Mouse (Mus musculus): ENCODE measurements around the gene Got1.

Got1 gene

DNA sequence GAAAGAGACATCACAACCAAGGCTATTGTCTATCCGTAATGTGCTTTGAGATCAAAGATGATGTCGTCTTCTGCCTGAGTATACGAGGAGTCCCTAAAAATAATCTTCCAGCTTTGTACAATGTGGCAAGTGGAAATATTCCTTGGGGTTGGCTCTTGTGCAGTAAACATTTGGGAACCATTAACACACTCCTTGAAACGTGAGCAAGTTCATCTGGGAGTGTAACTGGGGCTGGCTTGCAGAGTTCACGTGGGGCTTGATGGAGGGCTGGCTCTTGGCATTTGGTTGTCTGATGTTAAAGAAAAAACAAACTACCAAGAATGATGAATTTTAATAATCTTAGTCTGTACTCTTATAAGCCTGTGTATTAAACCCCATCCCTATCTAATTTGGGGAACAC, 45.0 kb downstream of the Got1 start:
- DNase-seq (ENCODE audit: low spot score in 2 of 2) = no peak

DNA sequence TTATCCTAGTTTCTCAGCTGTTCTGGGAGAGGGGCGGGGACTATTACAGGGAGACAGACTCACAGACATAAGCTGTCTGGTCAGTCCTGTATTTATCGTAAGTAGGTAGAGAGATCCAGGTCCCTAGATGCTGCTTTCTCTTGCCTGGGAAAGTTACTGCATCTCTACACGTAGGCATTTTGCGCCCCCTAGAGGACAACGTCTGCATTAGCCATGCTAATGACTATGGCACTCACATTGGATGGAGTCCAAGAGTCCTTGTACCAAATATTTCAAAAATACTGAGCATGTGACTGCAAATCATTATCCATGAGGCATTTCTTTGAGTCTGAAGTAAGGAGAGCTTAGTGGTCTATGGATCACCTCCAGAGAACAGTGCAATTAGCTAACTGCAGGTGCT, 45.5 kb downstream of the Got1 start:
- DNase-seq (ENCODE audit: low spot score in 2 of 2) = peak; percentile 20 to 72

DNA sequence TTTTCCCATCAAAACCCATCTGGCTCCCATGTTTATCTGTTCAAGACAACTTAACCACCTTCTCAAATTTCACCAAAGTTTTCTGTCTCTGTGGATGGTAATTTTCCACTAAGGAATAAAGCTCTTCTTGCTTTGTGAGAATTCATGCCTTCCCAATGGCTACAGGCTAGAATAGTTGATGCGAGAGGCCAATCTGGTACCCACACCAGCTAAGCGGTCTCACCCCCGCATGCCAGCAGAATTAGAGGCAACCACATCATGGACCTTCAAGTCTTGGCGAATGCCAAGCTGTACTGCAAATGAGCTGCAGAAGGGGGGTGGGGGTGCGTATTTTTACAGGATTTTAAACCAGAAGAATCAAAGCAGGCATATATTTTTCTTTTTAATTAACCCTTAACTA, 47.0 kb downstream of the Got1 start:
- no peak for DNase-seq (ENCODE audit: low spot score in 2 of 2)

GRCm38 (mm10) chr19:43476063-43476462, 48.3 kb downstream of the Got1 start:
- no peak for DNase-seq (ENCODE audit: low spot score in 2 of 2)

- no peak for DNase-seq (ENCODE audit: low spot score in 2 of 2)
These were observed 48.8 kb downstream of the Got1 start for GRCm38 (mm10) chr19:43475642-43476041.

GRCm38 (mm10) chr19:43472781-43473180, 51.6 kb downstream of the Got1 start:
- no peak for DNase-seq (ENCODE audit: low spot score in 2 of 2)

- no peak for DNase-seq (ENCODE audit: low spot score in 2 of 2)
These were observed 52.1 kb downstream of the Got1 start for GRCm38 (mm10) chr19:43472331-43472730.

DNA sequence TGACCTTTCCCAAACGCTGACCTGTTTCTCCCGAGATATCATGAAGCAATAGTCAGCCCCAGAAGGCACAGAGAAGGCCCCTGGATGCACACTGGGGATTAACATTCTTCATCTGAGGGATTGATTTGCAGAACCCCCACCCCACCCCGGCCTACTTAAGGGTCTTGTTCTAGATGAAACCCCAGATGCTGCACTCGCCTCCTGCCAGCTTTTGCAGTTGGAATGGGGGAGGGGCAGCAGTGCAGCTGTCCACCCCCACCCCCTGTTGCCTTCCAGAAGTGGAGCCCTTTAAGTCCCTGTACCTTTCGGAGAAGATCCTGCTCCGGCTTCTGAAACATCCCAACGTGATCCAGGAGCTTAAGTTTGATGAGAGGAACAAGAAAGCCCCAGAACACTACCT, 55.1 kb downstream of the Got1 start:
- DNase-seq (ENCODE audit: low spot score in 2 of 2) = no peak

DNA sequence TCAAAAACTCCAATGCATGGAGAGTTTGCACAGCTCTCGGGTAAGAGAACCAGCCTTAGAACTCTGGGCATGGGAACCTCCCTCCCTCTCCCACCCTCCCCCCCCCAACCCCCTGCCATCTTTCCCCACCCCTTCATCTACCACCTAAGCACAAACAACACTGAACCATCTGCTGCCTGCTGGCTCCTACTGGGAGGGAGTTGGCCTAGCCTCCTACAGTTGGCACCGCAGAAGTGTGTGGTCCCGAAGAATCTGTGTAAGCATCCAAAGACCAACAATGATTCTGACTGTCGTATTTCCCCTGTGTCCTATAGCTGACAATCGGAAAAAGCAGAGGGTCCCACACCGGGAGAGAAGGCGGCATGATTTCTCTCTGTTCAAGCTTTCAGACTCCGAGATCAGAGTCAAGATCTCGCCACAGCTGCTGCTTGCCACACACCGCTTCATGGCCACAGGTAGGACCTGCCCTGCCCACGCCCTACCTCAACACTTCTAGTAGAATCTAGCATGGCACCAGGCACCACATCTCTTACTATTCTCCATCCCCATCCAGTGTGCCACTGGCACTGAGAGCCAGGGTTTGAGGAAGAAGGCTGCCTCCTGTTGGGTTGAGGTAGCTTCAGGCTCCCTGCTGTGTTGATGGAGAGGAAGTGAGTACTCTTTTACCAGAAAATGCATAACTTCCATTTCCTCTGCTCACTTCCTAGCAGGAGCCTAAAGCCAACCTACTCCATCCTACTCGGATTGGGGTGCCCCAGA, 56.3 kb downstream of the Got1 start:
- no peak for DNase-seq (ENCODE audit: low spot score in 2 of 2)

DNA sequence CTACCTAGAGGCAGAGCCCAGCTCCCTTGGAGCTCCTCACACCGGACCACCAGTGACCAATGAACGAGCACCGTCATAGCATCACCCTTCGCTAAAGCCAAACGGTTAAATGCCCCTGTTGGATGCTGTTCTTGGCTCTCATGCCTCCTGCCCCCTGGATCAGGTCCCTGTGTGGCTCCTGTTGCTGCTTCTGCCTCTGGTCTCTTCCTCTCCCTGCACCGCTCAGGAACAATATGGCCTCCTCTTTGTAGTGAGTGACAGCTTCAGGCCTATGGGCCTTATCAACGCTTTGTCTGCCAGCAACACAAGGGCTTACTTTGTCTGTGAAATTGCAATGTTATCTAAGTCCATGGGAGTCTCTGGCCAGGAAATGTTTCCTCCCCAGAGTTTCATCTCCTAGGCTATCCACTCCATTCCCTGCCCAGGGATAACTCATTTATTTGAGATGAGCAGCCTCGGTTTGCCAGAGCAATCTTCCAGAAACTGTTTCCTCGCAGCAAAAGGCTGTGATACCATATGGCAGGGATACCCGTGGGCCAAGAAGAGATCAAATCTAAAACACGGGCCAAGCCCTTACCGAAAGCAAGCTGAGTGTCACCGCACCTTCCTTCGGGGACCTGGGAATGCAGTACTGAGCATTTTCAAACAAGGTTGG, 58.7 kb downstream of the Got1 start:
- DNase-seq (ENCODE audit: low spot score in 2 of 2) = no peak

- DNase-seq (ENCODE audit: low spot score in 2 of 2) = no peak
These were observed 59.3 kb downstream of the Got1 start for GRCm38 (mm10) chr19:43465076-43465475.

DNA sequence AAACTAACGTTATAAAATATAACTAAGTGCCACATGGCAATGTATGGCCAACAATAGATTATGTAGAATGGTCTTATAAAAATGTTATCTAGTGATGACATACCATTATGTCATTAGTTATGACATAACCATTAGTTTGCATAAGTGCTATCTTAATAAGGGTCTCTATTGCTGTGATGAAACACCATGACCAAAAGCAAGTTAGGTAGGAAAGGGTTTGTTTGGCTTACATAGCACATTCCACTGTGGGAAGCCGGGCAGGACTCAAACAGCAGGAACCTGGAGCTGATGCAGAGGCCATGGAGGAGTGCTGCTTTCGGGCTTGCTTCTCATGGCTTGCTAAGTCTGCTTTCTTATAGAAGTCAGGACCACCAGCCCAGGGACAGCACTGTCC, 60.1 kb downstream of the Got1 start:
- no peak for DNase-seq (ENCODE audit: low spot score in 2 of 2)

- no peak for DNase-seq (ENCODE audit: low spot score in 2 of 2)
These were observed 60.7 kb downstream of the Got1 start for GRCm38 (mm10) chr19:43463546-43464293.

GRCm38 (mm10) chr19:43462141-43462540, 62.3 kb downstream of the Got1 start:
- DNase-seq (ENCODE audit: low spot score in 2 of 2) = no peak

GRCm38 (mm10) chr19:43460481-43460880, 63.9 kb downstream of the Got1 start:
- DNase-seq (ENCODE audit: low spot score in 2 of 2) = no peak

DNA sequence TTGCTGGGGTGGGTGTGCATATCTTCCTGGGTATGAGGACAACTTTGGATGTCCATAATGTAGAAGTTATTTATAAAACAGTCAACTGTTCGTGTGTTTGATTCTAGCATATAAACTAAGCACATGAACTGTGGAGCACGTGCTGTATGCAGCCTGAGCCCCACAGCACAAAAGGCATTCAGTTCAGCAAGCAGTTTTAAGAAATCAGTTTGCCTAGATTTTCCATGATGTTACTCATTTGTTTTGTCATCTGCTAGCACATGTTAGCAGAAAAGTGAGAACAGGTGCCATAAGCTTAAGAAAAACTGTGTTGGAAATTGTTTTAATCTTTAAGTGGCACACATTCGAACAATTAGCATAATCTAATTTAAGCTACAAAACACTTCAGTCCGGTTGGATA, 64.5 kb downstream of the Got1 start:
- DNase-seq (ENCODE audit: low spot score in 2 of 2) = no peak

DNA sequence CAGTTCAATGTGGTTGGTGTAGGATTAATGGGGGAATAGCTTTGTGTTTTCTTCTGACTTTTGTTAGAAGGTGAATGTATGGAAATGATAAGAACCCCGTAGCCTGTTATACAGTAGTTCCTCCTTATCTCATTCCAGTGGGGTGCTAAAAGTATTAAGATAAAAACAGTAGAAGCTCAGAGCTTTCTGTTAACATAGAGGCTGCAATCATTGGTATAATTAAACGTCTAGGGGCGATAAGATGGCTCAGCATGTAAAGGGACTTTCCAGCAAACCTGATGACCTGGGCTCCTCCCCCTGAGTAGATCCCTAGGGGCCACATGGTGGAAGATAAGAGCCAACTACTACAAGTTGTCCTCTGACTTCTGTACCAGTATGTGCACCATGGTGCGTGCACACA, 71.4 kb downstream of the Got1 start:
- DNase-seq (ENCODE audit: low spot score in 2 of 2) = no peak

GRCm38 (mm10) chr19:43452176-43452575, 72.2 kb downstream of the Got1 start:
- DNase-seq (ENCODE audit: low spot score in 2 of 2) = no peak

DNA sequence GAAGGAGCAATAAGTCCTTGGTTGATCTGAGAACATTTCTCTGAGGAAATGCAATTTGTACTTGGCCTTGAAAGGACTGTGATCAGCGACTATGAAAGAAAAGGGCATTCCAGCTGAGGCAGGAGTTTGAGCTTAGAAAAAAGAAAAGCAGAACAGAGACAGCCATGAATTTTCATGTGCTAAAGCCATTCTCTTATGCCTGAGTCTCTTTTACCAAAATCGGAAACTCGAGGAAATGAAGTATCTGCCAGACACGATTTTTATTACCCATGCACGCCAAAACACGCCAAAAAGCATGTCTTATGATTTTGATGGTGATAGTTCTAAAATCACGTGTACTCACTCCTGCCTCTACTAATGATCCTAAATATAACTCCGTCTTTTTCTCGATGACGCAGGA, 72.8 kb downstream of the Got1 start:
- DNase-seq (ENCODE audit: low spot score in 2 of 2) = no peak
